Mouse (Mus musculus): Measurements from ENCODE around the gene Plbd2. TPM values are rescaled to one million over a fixed set of nuclear protein-coding genes. Genes with fewer than 3 reads are reported as not detected.
A peak's percentile ranks its signal among the peaks of the same experiment; 100 is the strongest.

The Plbd2 gene
- polyA plus RNA-seq, 1 experiment = 36.4 TPM

- H3K4me3 ChIP-seq (ENCODE audit: insufficient read depth, poor library complexity, severe bottlenecking) = peak within 1 kb of the TSS; percentile 34
- peaks cover under 1% of the 10 kb centered on the region for H3K79me3 ChIP-seq (ENCODE audit: low read depth)
- H3ac ChIP-seq (ENCODE audit: control insufficient read depth, insufficient read length, low read depth) = peak within 1 kb of the TSS; percentile 41
- peaks cover 5% of the 10 kb centered on the region for H3K79me2 ChIP-seq (ENCODE audit: control insufficient read depth, insufficient read depth)
- no peaks in the 10 kb centered on the region for H3K27me3 ChIP-seq (ENCODE audit: control insufficient read depth, insufficient read depth, insufficient read length)
- H3K36me3 ChIP-seq (ENCODE audit: control insufficient read depth, insufficient read depth) = no peaks in the 10 kb centered on the region
- no peak for TF ChIP-seq MYOD1 (IDR thresholded peaks at IDR 0.05; ENCODE audit: control insufficient read depth, insufficient read length, low read depth)
- TF ChIP-seq FOSL1 (IDR thresholded peaks at IDR 0.05; ENCODE audit: insufficient read depth, low read length, poor library complexity, severe bottlenecking) = no peak
- TF ChIP-seq MAX (IDR thresholded peaks at IDR 0.05) = no peak
- no peak for TF ChIP-seq CEBPB (IDR thresholded peaks at IDR 0.05; ENCODE audit: low read depth)
- TF ChIP-seq MYOG (IDR thresholded peaks at IDR 0.05; ENCODE audit: control insufficient read depth, extremely low read depth, insufficient read length) = no peak
- no peak for TF ChIP-seq USF1 (IDR thresholded peaks at IDR 0.05; ENCODE audit: low read depth)
- no peak for TF ChIP-seq CTCF (IDR thresholded peaks at IDR 0.05; ENCODE audit: control insufficient read depth, insufficient read depth, insufficient read length)
Measured at GRCm38 (mm10) chr5:120510982-120511642, 7.7 kb upstream of the Plbd2 start, which contains the start of gene Slc8b1. TSS of gene Slc8b1 (plus strand) at chr5:120511168.

GRCm38 (mm10) chr5:120507311-120507710 lies 3.9 kb upstream of the Plbd2 start:
- Histone ChIP-seq H3K4me3 (ENCODE audit: insufficient read depth, poor library complexity, severe bottlenecking) (no peak overlapping the region), H3K79me3 (ENCODE audit: low read depth) (no peaks in the 10 kb centered on the region), H3K27me3 (ENCODE audit: control insufficient read depth, insufficient read depth, insufficient read length) (no peaks in the 10 kb centered on the region), H3ac (ENCODE audit: control insufficient read depth, insufficient read length, low read depth) (no peak overlapping the region), H3K79me2 (ENCODE audit: control insufficient read depth, insufficient read depth) (peaks cover 9% of the 10 kb centered on the region), H3K36me3 (ENCODE audit: control insufficient read depth, insufficient read depth) (no peaks in the 10 kb centered on the region)
- TF ChIP-seq FOSL1 (IDR thresholded peaks at IDR 0.05; ENCODE audit: insufficient read depth, low read length, poor library complexity, severe bottlenecking) (no peak), CTCF (IDR thresholded peaks at IDR 0.05; ENCODE audit: control insufficient read depth, insufficient read depth, insufficient read length) (no peak), USF1 (IDR thresholded peaks at IDR 0.05; ENCODE audit: low read depth) (no peak), MYOG (IDR thresholded peaks at IDR 0.05; ENCODE audit: control insufficient read depth, extremely low read depth, insufficient read length) (no peak), CEBPB (IDR thresholded peaks at IDR 0.05; ENCODE audit: low read depth) (no peak), MYOD1 (IDR thresholded peaks at IDR 0.05; ENCODE audit: control insufficient read depth, insufficient read length, low read depth) (no peak)

GRCm38 (mm10) chr5:120506490-120506889 lies 3.1 kb upstream of the Plbd2 start:
- Histone ChIP-seq H3K79me2 (ENCODE audit: control insufficient read depth, insufficient read depth) (peaks cover 17% of the 10 kb centered on the region), H3K27me3 (ENCODE audit: control insufficient read depth, insufficient read depth, insufficient read length) (no peaks in the 10 kb centered on the region), H3K79me3 (ENCODE audit: low read depth) (peaks cover 3% of the 10 kb centered on the region), H3K36me3 (ENCODE audit: control insufficient read depth, insufficient read depth) (no peaks in the 10 kb centered on the region), H3K4me3 (ENCODE audit: insufficient read depth, poor library complexity, severe bottlenecking) (no peak overlapping the region), H3ac (ENCODE audit: control insufficient read depth, insufficient read length, low read depth) (no peak overlapping the region)
- TF ChIP-seq CTCF (IDR thresholded peaks at IDR 0.05; ENCODE audit: control insufficient read depth, insufficient read depth, insufficient read length) (no peak), MYOD1 (IDR thresholded peaks at IDR 0.05; ENCODE audit: control insufficient read depth, insufficient read length, low read depth) (no peak), USF1 (IDR thresholded peaks at IDR 0.05; ENCODE audit: low read depth) (no peak), MYOG (IDR thresholded peaks at IDR 0.05; ENCODE audit: control insufficient read depth, extremely low read depth, insufficient read length) (no peak), CEBPB (IDR thresholded peaks at IDR 0.05; ENCODE audit: low read depth) (no peak), MAX (IDR thresholded peaks at IDR 0.05) (no peak), FOSL1 (IDR thresholded peaks at IDR 0.05; ENCODE audit: insufficient read depth, low read length, poor library complexity, severe bottlenecking) (no peak)

GRCm38 (mm10) chr5:120505781-120506180 lies 2.4 kb upstream of the Plbd2 start:
- H3K36me3 ChIP-seq (ENCODE audit: control insufficient read depth, insufficient read depth) = no peaks in the 10 kb centered on the region

GRCm38 (mm10) chr5:120505368-120505767 lies 1.9 kb upstream of the Plbd2 start:
- peaks cover 25% of the 10 kb centered on the region for H3K79me2 ChIP-seq (ENCODE audit: control insufficient read depth, insufficient read depth)
- peaks cover 10% of the 10 kb centered on the region for H3K79me3 ChIP-seq (ENCODE audit: low read depth)
- H3K36me3 ChIP-seq (ENCODE audit: control insufficient read depth, insufficient read depth) = no peaks in the 10 kb centered on the region
- peak; percentile 94 for TF ChIP-seq CTCF (IDR thresholded peaks at IDR 0.05; ENCODE audit: control insufficient read depth, insufficient read depth, insufficient read length)
- no peak for TF ChIP-seq USF1 (IDR thresholded peaks at IDR 0.05; ENCODE audit: low read depth)
- no peaks in the 10 kb centered on the region for H3K27me3 ChIP-seq (ENCODE audit: control insufficient read depth, insufficient read depth, insufficient read length)
- no peak overlapping the region for H3ac ChIP-seq (ENCODE audit: control insufficient read depth, insufficient read length, low read depth)
- no peak overlapping the region for H3K4me3 ChIP-seq (ENCODE audit: insufficient read depth, poor library complexity, severe bottlenecking)

More at GRCm38 (mm10) chr5:120505781-120506180, 2.4 kb upstream of the Plbd2 start:
- Histone ChIP-seq H3K27me3 (ENCODE audit: control insufficient read depth, insufficient read depth, insufficient read length) (no peaks in the 10 kb centered on the region), H3K79me2 (ENCODE audit: control insufficient read depth, insufficient read depth) (peaks cover 24% of the 10 kb centered on the region), H3K4me3 (ENCODE audit: insufficient read depth, poor library complexity, severe bottlenecking) (no peak overlapping the region), H3ac (ENCODE audit: control insufficient read depth, insufficient read length, low read depth) (no peak overlapping the region), H3K79me3 (ENCODE audit: low read depth) (peaks cover 9% of the 10 kb centered on the region)
- TF ChIP-seq USF1 (IDR thresholded peaks at IDR 0.05; ENCODE audit: low read depth) = no peak
- no peak for TF ChIP-seq CEBPB (IDR thresholded peaks at IDR 0.05; ENCODE audit: low read depth)
- no peak for TF ChIP-seq FOSL1 (IDR thresholded peaks at IDR 0.05; ENCODE audit: insufficient read depth, low read length, poor library complexity, severe bottlenecking)
- no peak for TF ChIP-seq MAX (IDR thresholded peaks at IDR 0.05)
- no peak for TF ChIP-seq MYOG (IDR thresholded peaks at IDR 0.05; ENCODE audit: control insufficient read depth, extremely low read depth, insufficient read length)

- peak overlapping the region; percentile 64 for H3K4me3 ChIP-seq (ENCODE audit: insufficient read depth, poor library complexity, severe bottlenecking)
- H3K27me3 ChIP-seq (ENCODE audit: control insufficient read depth, insufficient read depth, insufficient read length) = no peaks in the 10 kb centered on the region
- H3K79me3 ChIP-seq (ENCODE audit: low read depth) = peaks cover 14% of the 10 kb centered on the region
- TF ChIP-seq FOSL1 (IDR thresholded peaks at IDR 0.05; ENCODE audit: insufficient read depth, low read length, poor library complexity, severe bottlenecking) = no peak
- H3K79me2 ChIP-seq (ENCODE audit: control insufficient read depth, insufficient read depth) = peaks cover 25% of the 10 kb centered on the region
- H3ac ChIP-seq (ENCODE audit: control insufficient read depth, insufficient read length, low read depth) = peak overlapping the region; percentile 73
- peaks cover under 1% of the 10 kb centered on the region for H3K36me3 ChIP-seq (ENCODE audit: control insufficient read depth, insufficient read depth)
Measured at GRCm38 (mm10) chr5:120502675-120503143, 716 bp downstream of the Plbd2 start.

Measured in C2C12 (cell line).